Mouse (Mus musculus) hindbrain, embryonic 10.5 days (tissue): Measurements from ENCODE around the gene Smad6. TPM values are rescaled to one million over a fixed set of nuclear protein-coding genes. Genes with fewer than 3 reads are reported as not detected.

Experiments
- DNase-seq: peaks from one replicate; pipeline ENCODE4 v3.0.0-alpha.2; 2017; ENCODE audit warnings: low spot score
- H3K27ac ChIP-seq: fragments of 300-500 bp; sonication (generic); 2 replicates; pipeline ENCODE4 v1.5.1; 2016; ENCODE audit warnings: mild to moderate bottlenecking, moderate library complexity
- H3K27me3 ChIP-seq: fragments of 300-500 bp; sonication (generic); 2 replicates; pipeline ENCODE4 v1.6.1; 2016; ENCODE audit warnings: mild to moderate bottlenecking; ENCODE audit not compliant: poor library complexity, insufficient read depth, severe bottlenecking
- H3K36me3 ChIP-seq: fragments of 300-500 bp; sonication (generic); 2 replicates; pipeline ENCODE4 v1.6.1; 2016; ENCODE audit warnings: mild to moderate bottlenecking, moderate library complexity
- H3K4me1 ChIP-seq: fragments of 300-500 bp; sonication (generic); replicated peaks from 2 replicates; pipeline ENCODE4 v1.6.1; 2016; ENCODE audit warnings: mild to moderate bottlenecking
- H3K4me3 ChIP-seq: fragments of 300-500 bp; sonication (generic); 2 replicates; pipeline ENCODE4 v1.5.1; 2016; ENCODE audit warnings: mild to moderate bottlenecking, moderate library complexity
- H3K9me3 ChIP-seq: fragments of 300-500 bp; sonication (generic); 2 replicates; pipeline ENCODE4 v1.6.1; 2016; ENCODE audit warnings: mild to moderate bottlenecking, moderate library complexity
- WGBS: fragments of 180-500 bp; shearing (Covaris S2); methylation state at CpG from one replicate; pipeline ENCODE4 v1.1.7; 2016; 5-methylcytosine and 5-hydroxymethylcytosine counted together
- polyA plus RNA-seq: library from polyadenylated mRNA; unstranded; fragments of >200 nt; fragmentation: Nextera tagmentation; extraction: Ambion mirVana; gene quantifications from 2 replicates; pipeline ENCODE4 v1.2.1, GENCODE M21; 2016

The Smad6 gene
- polyA plus RNA-seq, 1 experiment from 2014 or later, result 6.7 TPM

DNA sequence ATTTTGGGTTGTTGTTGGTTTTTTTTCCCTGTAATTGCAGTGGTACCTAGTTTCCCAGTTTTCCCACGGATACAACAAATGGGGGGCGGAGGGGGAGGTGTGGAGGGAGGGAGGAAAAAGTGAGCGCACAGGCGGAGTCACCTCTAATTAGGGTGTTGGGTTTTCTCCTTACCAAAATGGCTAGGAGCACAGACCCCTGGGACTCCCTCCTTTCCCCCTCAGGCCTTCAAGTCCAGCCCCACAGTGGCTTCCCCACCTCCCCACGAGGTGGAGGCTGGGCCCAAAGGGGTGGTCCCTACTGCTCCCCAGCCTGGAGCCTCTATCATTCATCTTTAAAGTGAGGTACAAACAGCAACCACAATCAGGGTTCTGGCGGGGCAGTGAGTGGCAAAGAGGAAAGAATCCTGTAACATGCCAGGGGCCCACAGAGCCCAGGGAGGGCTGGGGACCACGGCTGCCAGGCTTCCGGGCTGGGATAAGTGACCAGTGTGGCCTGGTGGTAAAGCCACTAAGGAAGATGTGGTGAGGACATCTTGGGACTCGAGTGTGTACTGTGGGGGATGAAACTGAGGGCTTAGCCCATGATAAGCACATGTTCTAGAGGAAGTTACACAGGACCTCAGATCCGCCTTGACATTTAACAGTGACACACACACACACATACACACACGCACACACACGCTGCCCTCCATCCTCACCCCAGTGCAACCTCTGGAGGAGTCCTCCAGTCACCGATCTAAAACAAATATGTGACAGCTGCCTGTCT is 47.4 kb downstream of the Smad6 start:
- no peaks in the 10 kb centered on the region for H3K9me3 ChIP-seq
- peaks cover 87% of the 10 kb centered on the region for H3K4me1 ChIP-seq
- H3K27ac ChIP-seq, result peak overlapping the region; percentile 67
- peaks cover 20% of the 10 kb centered on the region for H3K36me3 ChIP-seq
- DNase-seq, result no peak
- 54% methylated on average over 13 of the region's 13 CpGs for WGBS
- H3K27me3 ChIP-seq, result no peaks in the 10 kb centered on the region
- H3K4me3 ChIP-seq, result no peak overlapping the region

DNA sequence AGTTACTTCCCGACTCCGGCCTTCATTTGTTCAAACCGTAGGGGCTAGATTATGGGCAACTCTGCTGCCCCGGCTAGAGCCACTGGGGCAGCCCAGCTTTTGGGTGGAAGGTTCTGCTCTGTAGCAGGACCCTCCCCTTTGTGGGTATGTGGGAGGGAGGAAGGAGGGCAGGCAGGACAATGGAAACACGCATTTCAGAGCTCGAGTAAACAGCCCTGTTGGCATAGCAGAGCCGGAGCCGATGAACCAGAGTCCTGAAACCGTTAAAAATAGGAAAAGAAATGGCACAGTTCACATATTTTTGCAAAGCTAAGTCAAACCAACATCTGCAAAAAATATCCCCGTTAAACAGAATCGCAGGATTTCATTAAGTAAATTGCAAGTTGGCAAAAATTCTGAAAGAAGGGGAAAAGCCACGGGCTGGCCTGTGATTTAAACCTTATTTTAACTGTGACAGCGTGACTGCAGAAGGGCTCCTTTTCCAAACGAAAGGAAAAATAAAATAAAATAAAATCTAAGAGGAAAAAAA is 48.1 kb downstream of the Smad6 start:
- Histone ChIP-seq H3K27ac (peak overlapping the region; percentile 67), H3K4me1 (peaks cover 89% of the 10 kb centered on the region), H3K9me3 (no peaks in the 10 kb centered on the region), H3K4me3 (no peak overlapping the region), H3K36me3 (peaks cover 20% of the 10 kb centered on the region), H3K27me3 (no peaks in the 10 kb centered on the region)
- 43% methylated on average over 14 of the region's 14 CpGs for WGBS
- no peak for DNase-seq

DNA sequence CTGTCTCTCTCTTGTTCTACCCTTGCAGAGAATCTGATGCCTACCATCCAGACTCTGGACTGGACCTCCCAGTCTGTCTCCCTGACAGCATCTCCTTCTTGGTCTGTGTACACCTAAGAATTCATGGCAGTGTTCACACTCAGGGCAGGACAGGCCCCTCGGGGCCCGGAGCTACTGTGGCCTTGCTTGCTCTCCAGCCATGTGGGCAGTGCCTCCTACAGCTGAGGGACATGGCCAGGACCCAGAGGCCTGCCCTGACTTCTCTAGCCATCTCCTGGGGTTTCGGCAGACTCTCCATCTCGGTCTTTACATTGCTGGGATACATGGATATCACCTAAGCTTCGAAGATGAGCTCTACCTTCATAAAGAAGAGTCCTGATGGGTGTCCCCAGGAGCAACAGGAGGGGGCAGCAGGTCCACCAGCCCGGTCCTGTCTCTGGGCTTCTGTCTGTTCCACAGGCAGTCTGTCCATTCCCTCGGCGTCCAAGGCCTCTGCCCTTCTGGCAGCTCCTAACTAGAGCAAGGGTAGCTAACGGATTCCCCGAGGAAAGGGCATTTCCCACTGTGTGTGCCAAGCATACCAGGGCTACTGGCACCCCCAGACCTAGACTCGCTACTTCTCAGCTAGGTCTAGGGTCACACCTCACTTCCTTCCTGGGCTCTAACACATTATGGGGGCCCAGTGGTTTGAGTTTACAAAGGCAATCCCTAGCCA is 49.1 kb downstream of the Smad6 start:
- peaks cover 20% of the 10 kb centered on the region for H3K36me3 ChIP-seq
- H3K4me1 ChIP-seq, result peaks cover 86% of the 10 kb centered on the region
- no peak for DNase-seq
- no peak overlapping the region for H3K4me3 ChIP-seq
- 89% methylated on average over 11 of the region's 11 CpGs for WGBS
- no peaks in the 10 kb centered on the region for H3K27me3 ChIP-seq
- no peaks in the 10 kb centered on the region for H3K9me3 ChIP-seq
- peak overlapping the region; percentile 12; the same call in 1 of the 2 replicates for H3K27ac ChIP-seq

DNA sequence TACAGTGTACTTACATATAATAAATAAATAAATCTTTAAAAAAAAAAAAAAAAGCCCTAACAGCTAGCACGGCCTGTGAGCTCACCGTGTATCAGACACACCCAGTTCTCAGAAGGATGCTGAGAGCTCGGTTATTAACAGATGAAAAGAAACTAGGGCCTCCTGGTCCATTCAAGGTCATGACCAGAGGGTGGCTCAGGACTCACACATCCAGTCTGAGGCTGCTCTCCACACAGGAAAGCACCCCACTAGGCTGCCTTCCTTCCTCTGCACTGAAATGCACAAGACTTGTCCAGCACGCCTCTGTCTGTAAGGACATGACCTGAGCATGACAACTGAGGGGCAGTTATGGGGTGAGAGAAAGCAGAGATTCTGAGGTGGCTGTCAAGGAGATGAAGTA is 50.3 kb downstream of the Smad6 start:
- DNase-seq, result no peak
- H3K4me3 ChIP-seq, result no peak overlapping the region
- peaks cover 80% of the 10 kb centered on the region for H3K4me1 ChIP-seq
- 65% methylated on average over 4 of the region's 4 CpGs for WGBS
- no peaks in the 10 kb centered on the region for H3K27me3 ChIP-seq
- H3K9me3 ChIP-seq, result no peaks in the 10 kb centered on the region
- H3K36me3 ChIP-seq, result peaks cover 15% of the 10 kb centered on the region
- no peak overlapping the region; the same call in 1 of the 2 replicates for H3K27ac ChIP-seq

DNA sequence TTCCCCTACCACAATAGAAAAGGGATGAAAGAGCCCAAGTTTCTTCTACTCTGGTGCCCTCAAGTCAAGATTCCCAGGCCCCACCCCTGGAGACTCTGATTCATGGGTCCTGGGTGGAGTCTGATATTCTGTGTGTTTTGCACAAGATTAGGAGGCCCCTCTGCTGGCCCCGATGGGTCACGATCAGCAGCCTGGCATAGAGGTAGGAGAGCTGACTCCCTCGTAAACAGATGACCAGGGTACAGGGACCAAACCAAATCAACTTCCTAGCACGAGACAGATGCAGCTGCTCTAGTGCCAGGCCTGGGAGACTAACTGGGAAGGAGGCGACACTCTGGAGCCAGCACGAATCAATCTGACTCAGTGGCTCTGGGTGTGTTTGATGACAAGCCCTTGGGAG is 51.0 kb downstream of the Smad6 start:
- Histone ChIP-seq H3K9me3 (no peaks in the 10 kb centered on the region), H3K27ac (peak overlapping the region; percentile 50; the same call in 1 of the 2 replicates), H3K36me3 (peaks cover 15% of the 10 kb centered on the region), H3K27me3 (no peaks in the 10 kb centered on the region), H3K4me1 (peaks cover 75% of the 10 kb centered on the region), H3K4me3 (no peak overlapping the region)
- DNase-seq, result no peak
- WGBS, result 89% methylated on average over 6 of the region's 6 CpGs

DNA sequence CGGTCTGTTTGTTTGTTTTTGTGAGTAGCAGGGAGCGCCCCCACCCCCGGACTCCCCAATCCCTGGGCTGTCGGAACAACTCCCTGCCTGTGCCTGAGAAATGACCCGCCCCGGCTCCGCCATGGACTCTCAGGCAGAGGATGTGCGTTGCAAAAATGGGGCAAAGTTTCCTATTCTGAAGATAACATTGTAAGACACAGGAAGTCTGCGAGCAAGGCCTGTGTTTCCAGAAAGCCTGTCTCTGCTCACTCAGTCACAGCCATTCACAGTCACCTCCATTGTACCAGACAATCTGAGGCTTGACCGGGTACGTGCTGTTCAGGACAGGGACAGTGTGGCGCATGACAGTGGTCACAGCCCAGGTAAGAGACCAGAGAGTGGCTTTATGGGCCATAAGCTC is 51.5 kb downstream of the Smad6 start:
- Histone ChIP-seq H3K27me3 (no peaks in the 10 kb centered on the region), H3K4me3 (no peak overlapping the region), H3K9me3 (no peaks in the 10 kb centered on the region), H3K27ac (peak overlapping the region; percentile 50; the same call in 1 of the 2 replicates), H3K4me1 (peaks cover 75% of the 10 kb centered on the region), H3K36me3 (peaks cover 15% of the 10 kb centered on the region)
- 82% methylated on average over 12 of the region's 12 CpGs for WGBS
- DNase-seq, result no peak

DNA sequence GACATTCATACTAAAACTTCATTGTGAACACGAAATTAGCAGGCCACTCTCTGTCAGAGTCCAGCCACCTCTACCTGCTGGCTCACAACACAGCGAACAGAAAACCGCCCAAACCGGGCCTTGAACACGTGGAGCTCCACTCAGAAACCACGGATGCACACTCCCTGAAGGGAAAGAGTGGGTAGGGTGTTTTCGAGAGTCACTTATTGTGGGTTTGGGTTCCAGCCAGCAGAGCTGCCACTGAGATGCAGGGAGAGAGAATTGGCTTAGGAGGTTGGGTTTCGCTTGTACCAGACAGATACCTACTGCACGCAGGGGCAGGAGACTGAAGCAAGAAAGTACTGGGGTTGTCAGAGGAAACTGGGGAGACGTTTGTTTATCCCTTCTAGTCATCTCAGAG is 52.4 kb downstream of the Smad6 start:
- 88% methylated on average over 10 of the region's 10 CpGs for WGBS
- H3K36me3 ChIP-seq, result peaks cover 15% of the 10 kb centered on the region
- no peak overlapping the region; the same call in 1 of the 2 replicates for H3K27ac ChIP-seq
- no peak for DNase-seq
- H3K4me3 ChIP-seq, result no peak overlapping the region
- peaks cover 73% of the 10 kb centered on the region for H3K4me1 ChIP-seq
- H3K9me3 ChIP-seq, result no peaks in the 10 kb centered on the region
- H3K27me3 ChIP-seq, result no peaks in the 10 kb centered on the region

DNA sequence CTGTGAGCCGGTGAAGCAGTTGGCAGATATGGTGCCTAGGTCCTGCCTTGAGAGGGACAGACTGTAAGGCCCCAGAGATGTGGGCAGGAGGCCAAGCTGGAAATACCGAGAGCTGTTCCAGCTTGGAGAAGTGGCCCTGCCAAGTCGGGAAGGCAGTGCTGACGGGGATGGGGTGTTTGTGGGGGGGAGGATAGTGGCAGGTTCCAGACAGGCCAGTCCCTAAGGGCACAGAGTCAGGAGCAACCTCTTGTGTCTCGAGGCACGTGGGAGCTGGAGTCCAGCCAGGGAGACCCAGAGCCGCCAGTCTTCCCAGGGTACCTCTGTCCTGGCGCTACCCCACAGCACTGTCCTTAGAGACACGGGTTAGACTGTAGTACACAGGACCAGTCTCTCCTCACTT is 53.3 kb downstream of the Smad6 start:
- no peak for DNase-seq
- H3K4me3 ChIP-seq, result no peak overlapping the region
- H3K9me3 ChIP-seq, result no peaks in the 10 kb centered on the region
- no peaks in the 10 kb centered on the region for H3K27me3 ChIP-seq
- 86% methylated on average over 9 of the region's 9 CpGs for WGBS
- H3K27ac ChIP-seq, result peak overlapping the region; percentile 50; the same call in 1 of the 2 replicates
- H3K36me3 ChIP-seq, result peaks cover 15% of the 10 kb centered on the region
- H3K4me1 ChIP-seq, result peaks cover 73% of the 10 kb centered on the region

DNA sequence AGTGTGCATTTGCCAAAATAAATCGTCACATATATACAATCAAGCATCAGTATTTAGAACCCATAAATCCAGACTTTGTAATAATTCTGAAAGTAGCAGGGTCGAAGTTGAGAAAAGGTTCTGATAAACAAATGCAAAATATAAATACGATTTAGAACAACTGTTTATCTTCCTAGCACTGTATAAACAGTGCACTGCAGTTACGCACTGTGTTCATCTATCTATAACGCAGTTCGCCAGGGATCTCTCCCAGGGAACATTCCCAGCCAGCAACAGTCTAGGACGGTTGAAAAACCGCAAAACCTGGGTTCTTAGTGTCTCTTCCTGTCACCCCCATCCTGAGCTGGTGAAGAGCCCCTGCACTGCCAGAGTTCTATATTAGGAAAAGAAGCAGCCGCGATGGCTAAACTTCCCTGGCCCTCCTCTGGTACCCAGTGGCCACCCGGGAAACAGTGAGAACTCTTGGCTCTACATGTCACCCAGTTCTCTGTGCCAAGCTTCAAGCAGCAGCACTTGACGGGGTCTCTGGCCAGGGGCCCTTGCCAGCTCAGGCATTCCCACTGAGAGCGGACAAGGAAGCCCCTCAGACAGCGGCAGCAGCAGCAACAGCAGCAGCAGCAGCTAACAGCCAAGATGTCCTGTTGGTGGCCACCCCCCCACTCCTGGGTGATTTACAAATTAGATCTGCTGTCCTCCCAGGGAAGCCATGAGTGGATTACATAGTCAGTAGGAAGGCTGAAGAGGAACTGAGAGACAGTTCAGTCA is 54.3 kb downstream of the Smad6 start:
- WGBS, result 84% methylated on average over 14 of the region's 14 CpGs
- Histone ChIP-seq H3K9me3 (no peaks in the 10 kb centered on the region), H3K4me3 (no peak overlapping the region), H3K36me3 (peaks cover 6% of the 10 kb centered on the region), H3K27me3 (0 out of 2 replicates have a peak, but pooled peaks cover 4% of the 10 kb centered on the region), H3K4me1 (peaks cover 75% of the 10 kb centered on the region), H3K27ac (no peak overlapping the region)
- no peak for DNase-seq

DNA sequence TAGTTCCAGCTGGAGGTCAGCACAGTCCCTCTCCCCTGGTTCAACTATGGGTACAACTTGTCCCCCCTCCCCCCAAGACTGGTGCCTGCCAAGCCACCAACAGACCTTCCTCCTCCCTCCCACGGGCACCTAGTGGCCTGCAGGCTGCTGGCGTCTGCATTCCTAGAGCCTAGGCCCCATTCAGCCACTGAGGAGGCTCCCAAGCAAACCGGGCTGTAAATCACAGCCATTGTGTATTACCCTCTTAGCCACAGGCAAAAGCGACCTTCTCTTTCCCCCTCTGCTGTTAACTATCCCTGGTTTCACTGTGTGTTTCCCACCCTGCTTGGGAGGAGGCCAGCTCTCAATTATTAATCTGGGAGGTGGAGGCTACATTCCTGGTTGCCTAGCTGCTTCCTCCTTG is 56.3 kb downstream of the Smad6 start:
- peaks cover 77% of the 10 kb centered on the region for H3K4me1 ChIP-seq
- no peak for DNase-seq

DNA sequence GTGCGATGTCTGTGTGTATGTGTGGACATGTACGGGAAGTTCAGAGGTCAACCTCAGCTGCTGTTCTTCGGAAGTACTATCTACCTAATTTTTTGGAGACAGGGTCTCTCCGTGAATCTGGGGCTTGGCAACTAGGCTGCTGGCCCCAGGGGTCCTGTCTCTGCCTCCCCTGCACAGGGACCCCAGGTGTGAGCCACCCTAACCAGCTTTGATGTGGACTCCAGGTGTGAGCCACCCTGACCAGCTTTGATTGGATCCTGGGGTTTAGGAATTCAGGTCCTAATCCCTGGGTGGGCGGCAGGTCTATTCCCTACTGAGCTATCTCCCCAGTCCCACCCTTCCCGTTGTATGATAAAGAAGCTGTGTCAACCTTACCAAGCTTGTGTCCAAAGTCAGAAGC is 60.0 kb downstream of the Smad6 start:
- Histone ChIP-seq H3K4me3 (no peak overlapping the region), H3K4me1 (peaks cover 81% of the 10 kb centered on the region), H3K36me3 (no peaks in the 10 kb centered on the region), H3K27ac (no peak overlapping the region), H3K9me3 (no peaks in the 10 kb centered on the region), H3K27me3 (0 out of 2 replicates have a peak, but pooled peaks cover 4% of the 10 kb centered on the region)
- DNase-seq, result no peak
- WGBS, result 68% methylated on average over 6 of the region's 6 CpGs

More for the DNA sequence above, 56.3 kb downstream of the Smad6 start:
- Histone ChIP-seq H3K27ac (peak overlapping the region; percentile 37; the same call in 1 of the 2 replicates), H3K9me3 (no peaks in the 10 kb centered on the region), H3K4me3 (no peak overlapping the region), H3K36me3 (no peaks in the 10 kb centered on the region), H3K27me3 (0 out of 2 replicates have a peak, but pooled peaks cover 4% of the 10 kb centered on the region)
- 22% methylated on average over 4 of the region's 4 CpGs for WGBS

DNA sequence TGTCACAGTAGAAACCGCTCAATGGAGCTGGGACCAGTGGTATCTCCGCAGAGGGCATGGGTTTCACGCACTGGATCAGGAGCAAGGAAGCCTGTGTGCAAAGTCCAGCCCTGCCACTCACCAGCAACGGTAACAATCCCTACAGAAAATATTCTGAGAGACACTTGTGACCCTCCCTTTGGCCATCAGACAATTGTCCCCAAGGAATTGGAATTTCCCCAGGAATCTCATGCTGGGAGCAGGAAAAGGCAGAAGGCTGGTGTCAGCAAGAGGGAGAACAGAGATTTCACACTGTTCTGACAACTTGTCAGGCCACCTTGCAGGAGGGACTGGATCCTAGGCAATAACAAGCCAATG is 61.1 kb downstream of the Smad6 start:
- no peak for DNase-seq
- WGBS, result 3% methylated on average over 4 of the region's 4 CpGs
- Histone ChIP-seq H3K4me3 (peak overlapping the region; percentile 38), H3K27ac (peak overlapping the region; percentile 90), H3K9me3 (no peaks in the 10 kb centered on the region), H3K36me3 (no peaks in the 10 kb centered on the region), H3K27me3 (0 out of 2 replicates have a peak, but pooled peaks cover 4% of the 10 kb centered on the region), H3K4me1 (peaks cover 82% of the 10 kb centered on the region)
